Mouse (Mus musculus) G1E (cell line): ENCODE results near the gene Kif13a.

Experiments
- CTCF ChIP-seq: IDR thresholded peaks from 2 replicates; pipeline ENCODE4 v1.5.1; 2012; ENCODE audit warnings: low read depth, low read length, inconsistent platforms, mixed read lengths
- TAL1 ChIP-seq: conservative IDR thresholded peaks from 2 replicates; pipeline ENCODE4 v1.6.1; 2012; ENCODE audit warnings: low read depth, low read length, inconsistent platforms, mixed read lengths

DNA sequence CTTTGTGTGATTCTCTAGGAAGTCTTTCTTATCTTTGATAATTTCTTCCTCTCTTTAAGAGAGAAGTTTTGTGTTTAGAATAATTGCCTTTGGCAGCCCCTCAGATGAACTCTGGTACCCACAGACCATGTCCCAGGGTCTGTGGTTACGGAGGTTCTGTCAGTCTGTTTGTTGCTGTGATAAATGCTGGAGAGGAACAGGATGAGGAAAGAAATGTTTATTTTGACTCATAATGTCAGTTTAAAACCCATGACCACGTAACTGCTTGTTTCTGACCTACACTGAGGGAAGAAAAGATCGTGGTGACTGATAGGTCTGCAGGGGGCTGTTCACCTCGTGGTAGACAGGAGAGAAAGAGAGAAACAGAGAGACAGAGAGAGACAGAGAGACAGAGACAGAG lies 46.3 kb upstream of the Kif13a start:
- TF ChIP-seq CTCF (no peak), TAL1 (no peak)
